Comparison of ENCODE assay signal across 9 mouse cellular contexts in the genomic region with DNA sequence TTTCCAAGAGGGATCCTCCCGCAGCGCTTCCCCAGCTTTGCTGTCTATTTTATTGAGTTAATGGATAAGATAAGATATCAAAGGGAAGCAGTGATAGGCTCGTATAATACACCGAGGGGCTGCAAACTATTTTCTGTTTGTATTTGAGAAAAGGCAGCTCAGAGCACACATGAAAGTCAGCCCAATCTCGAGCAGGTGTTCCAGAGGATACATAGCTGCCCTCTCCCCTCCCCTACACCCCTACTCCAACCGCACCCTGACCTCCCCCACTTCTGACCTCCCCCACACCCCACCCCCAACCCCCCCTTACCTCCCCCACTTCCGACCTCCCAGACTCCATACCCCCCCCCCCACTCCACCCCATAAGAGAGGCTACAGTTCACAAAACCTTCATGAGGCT.
DNase-seq lines count a peak whose midpoint lies in the region; ATAC-seq and TF ChIP-seq lines count a peak whose summit lies in the region.
"Had no signal": no experiment of that assay in that cellular context is flagged by ENCODE, and none has a peak within 500 bp of the region (broad histone marks: within the 10 kb centered on the region; RNA-seq: fewer than 3 reads in every experiment).

No protein-coding gene starts in this region.

- peaks cover 43% of the 10 kb centered on the region for H3K4me1 ChIP-seq in forebrain, embryonic 15.5 days
- H3K4me1 ChIP-seq in limb, embryonic 11.5 days (ENCODE audit: control insufficient read depth, insufficient read depth, low read length) = no peaks in the 10 kb centered on the region
- 0 out of 2 replicates have a peak, but pooled peaks cover 3% of the 10 kb centered on the region for H3K4me1 ChIP-seq in stomach, embryonic 14.5 days (ENCODE audit: control insufficient read depth, insufficient read depth, low read length)
- no peaks in the 10 kb centered on the region; the same call in 1 of the 2 replicates for H3K4me1 ChIP-seq in cerebellum, adult 2 months (ENCODE audit: control insufficient read depth, insufficient read depth, low read length)

- DNase-seq in layer of hippocampus, adult 2 months (ENCODE audit: low spot score in 2 of 2) = no peak
- no peak for DNase-seq in layer of hippocampus, adult 11-12 months (ENCODE audit: low spot score)
- no peak for DNase-seq in limb, embryonic 11.5 days (ENCODE audit: low spot score)
- DNase-seq in cerebellum, adult 8-10 months = no peak
- DNase-seq in cerebellum, adult 2 months = no peak
- DNase-seq: lung, adult 2 months; thymus, postnatal 14 days had no signal

- H3K4me3 ChIP-seq in layer of hippocampus, adult 2 months = peak overlapping the region; percentile 49
- H3K4me3 ChIP-seq in forebrain, embryonic 15.5 days = peak overlapping the region; percentile 38
- H3K4me3 ChIP-seq in limb, embryonic 11.5 days (ENCODE audit: low read depth, low read length) = no peak overlapping the region
- H3K4me3 ChIP-seq in stomach, embryonic 14.5 days (ENCODE audit: low read depth, low read length) = 0 out of 2 replicates have a peak overlapping the region, but pooled peaks have one; percentile 15
- no peak overlapping the region for H3K4me3 ChIP-seq in cerebellum, adult 2 months (replicated peaks; ENCODE audit: insufficient read depth, low read depth, low read length)

- peak overlapping the region; percentile 70 for H3K27ac ChIP-seq in layer of hippocampus, adult 2 months
- H3K27ac ChIP-seq in forebrain, embryonic 15.5 days (replicated peaks) = peak overlapping the region; percentile 71
- no peak overlapping the region for H3K27ac ChIP-seq in limb, embryonic 11.5 days (replicated peaks; ENCODE audit: low read depth, low read length)
- no peak overlapping the region for H3K27ac ChIP-seq in stomach, embryonic 14.5 days (ENCODE audit: low read length)
- no peak overlapping the region for H3K27ac ChIP-seq in cerebellum, adult 2 months (ENCODE audit: insufficient read depth, low read length)

- H3K4me2 ChIP-seq in forebrain, embryonic 15.5 days (replicated peaks) = peak overlapping the region; percentile 66
- H3K4me2 ChIP-seq in limb, embryonic 11.5 days (ENCODE audit: low read depth, severe bottlenecking) = peak overlapping the region; percentile 46
- H3K4me2 ChIP-seq in stomach, embryonic 14.5 days (replicated peaks; ENCODE audit: low read depth, low read length) = peak overlapping the region; percentile 40

- WGBS in forebrain, embryonic 15.5 days = 2% methylated on average over 7 of the region's 7 CpGs
- 13% methylated on average over 7 of the region's 7 CpGs for WGBS in limb, embryonic 11.5 days
- WGBS in stomach, embryonic 14.5 days = 8% methylated on average over 7 of the region's 7 CpGs
- WGBS in cerebellum, adult 2 months = 11% methylated on average over 7 of the region's 7 CpGs

- 0 out of 2 replicates have a peak, but pooled peaks cover 7% of the 10 kb centered on the region for H3K9me3 ChIP-seq in forebrain, embryonic 15.5 days
- no peaks in the 10 kb centered on the region for H3K9me3 ChIP-seq in limb, embryonic 11.5 days (ENCODE audit: control insufficient read depth, low read length)
- no peaks in the 10 kb centered on the region for H3K9me3 ChIP-seq in stomach, embryonic 14.5 days (ENCODE audit: control insufficient read depth, low read depth, low read length)

- no peak for TF ChIP-seq POLR2A in cerebellum, adult 2 months (IDR thresholded peaks at IDR 0.05; ENCODE audit: borderline replicate concordance, insufficient read depth, low read length)

- peak overlapping the region; percentile 49 for H3K9ac ChIP-seq in forebrain, embryonic 15.5 days (replicated peaks)
- H3K9ac ChIP-seq in limb, embryonic 11.5 days (ENCODE audit: low read length) = no peak overlapping the region
- no peak overlapping the region for H3K9ac ChIP-seq in stomach, embryonic 14.5 days (replicated peaks; ENCODE audit: low read depth, low read length)

- ATAC-seq in forebrain, embryonic 15.5 days (replicated peaks) = no peak
- ATAC-seq in limb, embryonic 11.5 days (ENCODE audit: insufficient number of reproducible peaks, low FRiP score, low TSS enrichment, low read depth) = peak; percentile 53; the same call in 1 of the 2 replicates
- ATAC-seq in stomach, embryonic 14.5 days (ENCODE audit: insufficient number of reproducible peaks, insufficient read depth, low FRiP score, low read depth) = peak; percentile 28; the same call in 1 of the 2 replicates

- H3K27me3 ChIP-seq in forebrain, embryonic 15.5 days = no peaks in the 10 kb centered on the region; the same call in 1 of the 2 replicates
- no peaks in the 10 kb centered on the region for H3K27me3 ChIP-seq in limb, embryonic 11.5 days (ENCODE audit: control insufficient read depth, insufficient read depth, low read length)
- no peaks in the 10 kb centered on the region for H3K27me3 ChIP-seq in stomach, embryonic 14.5 days (ENCODE audit: control insufficient read depth, insufficient read depth, low read length)
- peaks cover 4% of the 10 kb centered on the region; the same call in 1 of the 2 replicates for H3K27me3 ChIP-seq in cerebellum, adult 2 months (ENCODE audit: control insufficient read depth, insufficient read depth, low read length)

- no peaks in the 10 kb centered on the region for H3K36me3 ChIP-seq in forebrain, embryonic 15.5 days
- no peaks in the 10 kb centered on the region for H3K36me3 ChIP-seq in limb, embryonic 11.5 days (ENCODE audit: control insufficient read depth, insufficient read depth, low read length)
- H3K36me3 ChIP-seq in stomach, embryonic 14.5 days (ENCODE audit: control insufficient read depth, insufficient read depth, low read length) = no peaks in the 10 kb centered on the region

- TF ChIP-seq CTCF in layer of hippocampus, adult 2 months (conservative IDR thresholded peaks at IDR 0.05) = no peak
- TF ChIP-seq CTCF in cerebellum, adult 2 months (IDR thresholded peaks at IDR 0.05; ENCODE audit: borderline replicate concordance, insufficient read depth, low read depth, low read length) = no peak

Comparison
In these comparisons a context has a peak if more than half of its experiments do, and no peak if none do; other contexts are left out.
1. H3K27ac ChIP-seq: peak in layer of hippocampus, adult 2 months (single experiment) and forebrain, embryonic 15.5 days (single experiment); none in limb, embryonic 11.5 days (single experiment), stomach, embryonic 14.5 days (single experiment) and cerebellum, adult 2 months (single experiment).
2. H3K4me3 ChIP-seq: peak in layer of hippocampus, adult 2 months (single experiment), forebrain, embryonic 15.5 days (single experiment) and stomach, embryonic 14.5 days (single experiment); none in limb, embryonic 11.5 days (single experiment) and cerebellum, adult 2 months (single experiment).
3. Peak in every context shown above with its lines, with median percentiles within 50 percentile points of each other: H3K4me2 ChIP-seq.